Mouse (Mus musculus) A20 (cell line): ENCODE results near the gene Rnf208.

ENCODE experiments used
- DNase-seq: peaks from one replicate; pipeline ENCODE4 v3.0.0-alpha.2; 2011; ENCODE audit warnings: low read depth, low spot score

Rnf208 gene

DNA sequence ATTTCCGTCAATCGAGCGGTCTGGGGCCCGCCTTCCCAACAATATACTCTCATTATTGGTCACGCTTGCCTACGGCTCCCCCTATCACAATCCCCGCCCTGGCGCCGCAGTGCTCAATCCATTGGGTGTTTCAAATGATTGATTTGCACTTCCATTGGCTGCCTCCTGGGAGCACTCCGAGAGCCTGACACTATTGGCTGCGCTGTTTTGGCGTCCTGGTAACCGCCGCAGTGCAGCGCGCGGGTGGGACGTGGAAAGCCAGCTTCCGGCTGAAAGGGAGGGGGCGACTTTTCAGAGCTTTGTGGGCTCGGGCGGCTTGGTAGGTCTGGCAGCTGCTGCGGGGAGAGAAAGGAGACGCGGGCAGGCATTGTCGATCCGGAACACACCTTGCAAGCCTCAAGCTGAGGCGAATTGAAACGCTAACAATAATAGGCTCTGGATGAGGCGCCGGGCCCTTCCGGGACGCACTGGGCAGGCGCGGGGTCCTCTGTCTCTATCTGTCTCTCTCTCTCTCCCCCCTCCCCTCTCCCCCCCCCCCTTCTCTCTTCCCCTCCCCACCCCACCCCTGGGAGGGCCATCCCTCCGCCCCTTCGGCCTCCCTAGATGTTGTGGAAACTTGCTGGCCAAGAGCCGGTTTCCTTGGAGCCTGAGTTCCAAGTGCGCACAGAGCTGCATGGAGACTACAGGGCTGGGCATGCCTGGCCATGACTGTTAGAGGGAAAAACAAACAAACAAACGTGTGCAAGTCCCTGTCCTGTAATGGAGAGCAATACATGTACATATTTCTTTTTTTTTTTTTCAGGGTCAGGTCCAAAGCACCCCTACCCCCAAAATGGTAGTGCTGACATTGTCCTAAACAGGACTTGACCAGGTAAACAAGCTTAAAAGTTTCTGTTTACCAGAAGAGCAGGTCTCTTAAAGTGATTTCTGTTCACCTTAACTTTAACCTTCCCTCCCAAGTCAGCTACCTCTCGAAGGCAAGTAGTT is 17.0 kb upstream of the Rnf208 start:
- DNase-seq = peak; percentile 99

DNA sequence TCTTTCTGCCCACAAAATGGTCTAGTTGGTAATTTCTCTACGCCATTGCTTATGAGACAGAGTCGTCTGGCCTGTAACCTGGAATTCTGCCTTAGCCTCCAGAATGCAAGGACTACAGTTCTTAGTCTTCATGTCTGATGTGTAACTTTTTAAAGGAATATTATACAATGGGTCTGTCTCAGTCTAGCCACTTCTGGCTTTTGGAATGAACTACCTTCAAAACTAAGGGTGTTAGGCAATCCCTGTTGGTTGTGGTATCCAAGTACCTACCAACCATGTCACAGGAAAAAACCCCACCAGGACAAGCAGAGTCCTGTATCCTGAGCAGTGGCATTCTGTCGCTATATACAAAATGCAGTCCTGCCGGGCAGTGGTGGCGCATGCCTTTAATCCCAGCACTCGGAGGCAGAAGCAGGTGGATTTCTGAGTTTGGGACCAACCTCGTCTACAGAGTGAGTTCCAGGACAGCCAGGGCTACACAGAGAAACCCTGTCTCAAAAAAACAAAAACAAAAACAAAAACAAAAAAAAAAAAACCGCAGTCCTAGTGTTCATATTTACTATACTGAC is 16.2 kb upstream of the Rnf208 start:
- no peak for DNase-seq

DNA sequence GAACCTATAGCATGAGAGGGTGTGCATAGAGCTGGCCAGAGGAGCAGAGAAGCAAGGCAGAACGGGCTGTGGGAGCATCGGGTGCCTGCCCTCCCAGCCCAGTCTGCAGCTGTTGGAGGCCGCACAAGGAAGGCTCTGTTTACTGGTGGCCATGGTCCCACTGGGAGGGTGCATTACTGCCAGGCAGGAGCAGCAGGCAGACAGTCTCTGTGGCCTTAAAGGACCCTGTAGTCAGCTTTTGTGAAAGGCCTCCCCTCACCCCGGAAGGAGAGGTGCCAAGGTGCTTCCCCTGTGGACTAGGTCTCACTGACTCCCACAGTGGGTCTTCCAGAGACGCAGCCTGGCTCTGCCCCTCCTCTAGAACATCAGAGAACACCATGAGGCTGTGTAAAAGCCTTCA is 15.2 kb upstream of the Rnf208 start:
- DNase-seq = no peak

DNA sequence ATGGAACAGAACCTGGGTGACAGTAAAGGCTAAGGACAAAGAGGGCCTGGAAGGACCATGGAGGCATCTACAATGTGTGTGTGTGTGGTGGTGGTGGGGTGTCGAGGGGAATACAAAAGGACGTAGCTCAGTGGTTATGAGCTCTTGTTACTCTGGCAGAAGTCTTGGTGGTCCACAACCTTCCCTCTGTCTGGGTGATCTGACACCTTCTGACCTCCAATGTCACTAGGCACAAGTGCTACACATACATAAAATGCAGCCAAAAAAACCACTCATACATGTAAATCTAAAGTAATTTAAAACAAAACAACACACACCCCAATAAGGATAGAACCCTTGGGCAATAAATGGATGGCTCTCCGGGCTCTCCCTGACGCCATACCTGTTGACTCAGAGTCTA is 14.6 kb upstream of the Rnf208 start:
- no peak for DNase-seq

GRCm38 (mm10) chr2:25228431-25228889 is 13.6 kb upstream of the Rnf208 start:
- DNase-seq = peak; percentile 94

- no peak for DNase-seq
These were observed 13.0 kb upstream of the Rnf208 start for GRCm38 (mm10) chr2:25228995-25229530.

DNA sequence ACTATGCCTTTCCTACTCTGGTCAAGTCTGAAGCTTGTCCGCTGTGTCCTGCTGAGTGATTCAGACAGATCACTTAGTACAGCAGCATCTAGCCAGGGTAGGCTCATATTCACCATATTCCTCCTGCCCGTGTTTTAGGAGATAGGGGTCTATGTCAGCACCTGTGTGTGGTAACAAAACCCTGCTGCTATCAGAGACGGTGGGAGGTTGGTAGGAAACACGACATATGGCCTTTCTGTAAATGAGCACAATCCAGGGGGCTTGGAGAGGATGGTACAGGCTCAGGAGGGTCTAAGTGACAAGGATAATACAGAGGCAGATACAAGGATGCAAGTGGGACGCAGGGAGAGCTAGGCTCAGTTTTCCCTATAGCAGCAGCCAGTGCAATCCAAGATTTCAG is 12.5 kb upstream of the Rnf208 start:
- no peak for DNase-seq

DNA sequence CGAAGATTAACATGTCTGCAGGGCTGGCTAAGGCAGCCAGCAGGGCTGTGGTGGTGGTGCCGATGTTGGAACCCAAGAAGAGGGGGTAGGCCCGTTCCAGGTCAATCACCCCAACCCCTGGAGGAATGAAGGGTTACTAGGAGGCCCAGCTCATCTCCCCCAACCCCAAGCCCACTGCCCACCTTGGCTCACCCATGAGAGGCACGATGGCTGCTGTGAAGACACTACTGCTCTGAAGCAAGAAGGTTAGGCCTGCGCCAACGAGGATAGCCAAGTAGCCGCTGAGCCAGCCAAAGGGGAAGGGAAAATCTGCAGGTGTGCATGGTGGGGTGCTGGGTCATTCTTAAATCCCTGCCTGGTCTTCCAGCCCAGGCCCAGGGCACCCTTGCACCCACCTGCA is 11.5 kb upstream of the Rnf208 start:
- no peak for DNase-seq

DNA sequence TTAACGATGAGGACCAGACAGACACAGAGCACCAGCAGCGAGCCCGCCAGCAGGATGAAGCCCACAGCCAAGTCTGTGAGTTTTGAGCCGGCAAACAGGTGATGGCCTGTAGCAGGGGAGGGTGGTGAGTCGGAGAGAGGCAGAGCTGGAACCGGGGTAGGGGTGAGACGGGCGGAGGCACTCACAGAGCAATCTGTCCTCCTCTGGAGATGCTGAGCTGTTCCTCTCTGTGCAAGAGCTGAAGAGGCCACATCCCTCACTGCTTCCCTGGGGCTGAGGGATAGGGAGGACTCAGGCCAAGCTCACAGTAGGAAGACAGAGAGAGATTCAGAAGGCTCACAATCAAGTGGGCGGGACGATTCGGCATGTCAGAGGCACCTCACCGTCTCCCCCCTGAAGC is 11.0 kb upstream of the Rnf208 start:
- DNase-seq = no peak

- DNase-seq = no peak
These were observed 8.6 kb upstream of the Rnf208 start for GRCm38 (mm10) chr2:25233421-25233820.

DNA sequence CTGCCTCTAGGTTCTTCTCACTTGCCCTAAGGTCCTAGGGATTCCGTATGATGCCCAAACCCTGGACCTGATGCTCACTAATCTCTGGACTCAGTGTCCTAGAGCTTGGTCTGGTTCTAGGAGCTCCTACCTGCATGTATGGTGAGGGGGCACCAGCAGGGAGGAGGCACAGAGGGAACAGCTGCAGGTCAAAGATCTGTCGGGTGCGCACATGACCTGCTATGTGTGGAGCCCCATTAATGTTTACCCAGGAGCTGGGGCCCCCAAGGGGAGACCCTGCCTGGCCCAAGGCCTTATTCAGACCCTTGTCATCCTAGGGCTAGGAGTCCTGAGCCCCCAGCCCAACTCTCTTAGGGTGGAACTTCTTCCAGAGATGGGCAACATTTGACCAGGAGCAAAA is 8.0 kb upstream of the Rnf208 start, which contains the start of gene Slc34a3:
Gene Slc34a3, minus strand, starts transcription at position 315 of the 400 bp plus-strand sequence.
- DNase-seq = no peak

- DNase-seq = no peak
These were observed 7.4 kb upstream of the Rnf208 start for GRCm38 (mm10) chr2:25234551-25235220.

GRCm38 (mm10) chr2:25236614-25237013 is 5.4 kb upstream of the Rnf208 start, which contains the start of gene Rnf224:
Gene Rnf224, minus strand, starts transcription at chr2:25236787.
- no peak for DNase-seq

DNA sequence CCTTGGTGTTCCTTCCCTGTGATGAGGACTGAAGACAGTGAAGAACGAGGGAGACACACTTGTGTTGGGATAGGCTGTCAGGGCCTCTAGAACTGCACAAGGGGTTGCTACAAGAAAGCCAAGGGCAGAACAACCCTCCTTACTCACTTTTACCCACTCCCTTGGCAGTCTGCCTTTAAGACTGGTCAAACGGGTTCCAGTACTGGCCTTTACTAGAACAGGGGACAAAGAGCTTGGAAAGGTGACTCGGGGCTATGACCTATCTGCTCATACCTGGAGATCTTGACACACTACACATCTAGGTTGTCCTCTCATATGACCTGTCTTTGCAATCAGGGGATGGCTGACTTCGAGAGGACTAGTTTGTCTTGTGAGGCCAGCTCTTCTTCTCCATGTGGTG is 4.5 kb upstream of the Rnf208 start:
- DNase-seq = no peak

GRCm38 (mm10) chr2:25238106-25238505 is 3.9 kb upstream of the Rnf208 start:
- no peak for DNase-seq

DNA sequence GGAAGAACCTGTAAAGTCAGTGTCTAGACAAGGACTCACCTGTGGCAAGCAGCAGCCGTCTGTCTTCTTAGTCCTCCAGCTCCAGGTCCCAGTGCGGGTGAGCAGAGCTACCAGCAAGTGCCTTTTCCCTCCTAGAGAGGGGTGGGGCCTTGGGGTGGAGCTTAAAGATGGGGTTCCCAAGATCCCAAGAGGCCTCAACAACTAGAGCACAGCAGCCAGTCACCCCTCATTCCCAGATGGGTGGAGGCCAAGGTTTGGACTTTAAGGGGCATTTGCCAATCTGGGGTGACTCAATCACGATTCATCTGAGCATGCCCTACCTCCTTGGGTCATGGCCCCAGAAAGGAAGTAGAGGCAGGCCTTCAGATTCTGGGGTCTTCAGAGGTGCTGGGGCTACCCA is 2.3 kb upstream of the Rnf208 start:
- DNase-seq = no peak

GRCm38 (mm10) chr2:25240310-25240709 is 1.7 kb upstream of the Rnf208 start:
- no peak for DNase-seq

- DNase-seq = peak; percentile 84
These were observed 1.2 kb upstream of the Rnf208 start for GRCm38 (mm10) chr2:25240723-25241437.

GRCm38 (mm10) chr2:25241438-25241775 is 648 bp upstream of the Rnf208 start:
- DNase-seq = no peak

DNA sequence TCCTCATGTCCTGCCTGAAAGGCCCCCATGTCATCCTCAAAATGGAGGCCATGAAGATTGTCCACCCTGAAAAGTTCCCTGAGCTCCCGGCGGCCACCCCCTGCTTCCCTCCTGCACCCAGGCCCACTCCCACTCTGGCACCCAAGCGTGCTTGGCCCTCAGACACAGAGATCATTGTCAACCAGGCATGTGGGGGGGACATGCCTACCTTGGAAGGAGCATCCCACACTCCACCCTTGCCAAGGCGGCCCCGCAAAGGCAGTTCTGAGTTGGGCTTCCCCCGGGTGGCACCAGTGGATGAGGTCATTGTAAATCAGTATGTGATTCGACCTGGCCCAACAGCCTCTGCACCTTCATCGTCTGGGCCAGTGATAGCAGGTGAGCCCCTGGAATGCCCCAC is 1.3 kb downstream of the Rnf208 start:
- no peak for DNase-seq

DNA sequence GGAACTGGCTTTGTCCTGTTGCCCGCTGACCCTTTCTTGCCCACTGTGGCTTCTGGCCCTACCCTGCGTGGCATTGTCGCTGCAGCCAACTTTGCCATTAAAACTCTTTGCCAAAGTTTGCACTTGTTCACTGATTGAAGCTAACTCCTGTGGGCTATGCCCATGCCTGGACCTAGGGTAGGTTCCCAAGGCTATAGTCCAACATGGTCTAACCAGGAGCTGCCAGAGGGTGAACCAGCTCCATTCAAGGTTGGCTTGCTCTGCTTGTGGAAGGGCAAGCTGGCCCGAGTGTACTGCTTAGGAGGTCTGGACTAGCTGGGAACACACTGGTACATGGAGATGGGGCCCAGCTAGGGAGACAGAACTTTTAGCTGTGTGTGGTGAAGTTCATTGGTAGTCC is 2.1 kb downstream of the Rnf208 start:
- no peak for DNase-seq
